Mouse (Mus musculus) embryo, embryonic 10 days (tissue): ENCODE data around the gene Myadml2.
A peak's percentile ranks its signal among the peaks of the same experiment; 100 is the strongest.
"Not testable (repeated sequence)": the region's sequence is repeated elsewhere in the genome, so short reads cannot be mapped to it uniquely, and the experiment has no call there.

Experiments used
- DNase-seq: peaks from one replicate; pipeline ENCODE4 v3.0.0-alpha.2; 2015; ENCODE audit warnings: low spot score

The Myadml2 gene

GRCm38 (mm10) chr11:120648001-120648476, at the start of gene Myadml2:
Gene Myadml2, minus strand, starts transcription at chr11:120648158.
- DNase-seq: peak; percentile 57

GRCm38 (mm10) chr11:120697741-120698140, 49.8 kb upstream of the Myadml2 start:
- DNase-seq: peak; percentile 43

- DNase-seq: no peak
These were observed 48.6 kb upstream of the Myadml2 start for GRCm38 (mm10) chr11:120696568-120696967.

- DNase-seq: peak; percentile 76
These were observed 47.7 kb upstream of the Myadml2 start for GRCm38 (mm10) chr11:120695641-120696040.

GRCm38 (mm10) chr11:120695184-120695583, 47.2 kb upstream of the Myadml2 start:
- peak; percentile 72 for DNase-seq

- DNase-seq: no peak
These were observed 45.5 kb upstream of the Myadml2 start for GRCm38 (mm10) chr11:120693461-120693860.

- DNase-seq: no peak
These were observed 44.6 kb upstream of the Myadml2 start for GRCm38 (mm10) chr11:120692471-120693011.

GRCm38 (mm10) chr11:120689365-120689764, 41.4 kb upstream of the Myadml2 start:
- DNase-seq: no peak

GRCm38 (mm10) chr11:120686650-120687272, 38.8 kb upstream of the Myadml2 start:
- no peak for DNase-seq

GRCm38 (mm10) chr11:120684660-120685059, 36.7 kb upstream of the Myadml2 start:
- DNase-seq: no peak

GRCm38 (mm10) chr11:120684086-120684485, 36.1 kb upstream of the Myadml2 start:
- DNase-seq: no peak

GRCm38 (mm10) chr11:120683536-120683935, 35.6 kb upstream of the Myadml2 start:
- DNase-seq: no peak

- no peak for DNase-seq
These were observed 34.7 kb upstream of the Myadml2 start for GRCm38 (mm10) chr11:120682683-120683082.

- peak; percentile 31 for DNase-seq
These were observed 32.0 kb upstream of the Myadml2 start for GRCm38 (mm10) chr11:120679909-120680308.

GRCm38 (mm10) chr11:120676951-120677350, 29.0 kb upstream of the Myadml2 start:
- DNase-seq: no peak

GRCm38 (mm10) chr11:120675875-120676274, 27.9 kb upstream of the Myadml2 start:
- DNase-seq: not testable (repeated sequence)

- DNase-seq: no peak
These were observed 25.7 kb upstream of the Myadml2 start for GRCm38 (mm10) chr11:120673594-120674122.

GRCm38 (mm10) chr11:120672687-120673593, 25.0 kb upstream of the Myadml2 start, which contains the start of gene Aspscr1:
Gene Aspscr1, plus strand, starts transcription at chr11:120672973.
- DNase-seq: peak; percentile 93

- peak; percentile 42 for DNase-seq
These were observed 18.7 kb upstream of the Myadml2 start for GRCm38 (mm10) chr11:120666617-120667016.

GRCm38 (mm10) chr11:120665406-120665805, 17.4 kb upstream of the Myadml2 start:
- DNase-seq: no peak

- no peak for DNase-seq
These were observed 15.8 kb upstream of the Myadml2 start for GRCm38 (mm10) chr11:120663714-120664113.

GRCm38 (mm10) chr11:120662759-120663158, 14.8 kb upstream of the Myadml2 start:
- DNase-seq: no peak
